Mouse (Mus musculus): ENCODE data around the gene Arhgap10.

- no peak for TF ChIP-seq CTCF (IDR thresholded peaks at IDR 0.05; ENCODE audit: low read depth)
- TF ChIP-seq EP300 (IDR thresholded peaks at IDR 0.05; ENCODE audit: low read depth): no peak
These were observed 285.9 kb downstream of the Arhgap10 start for GRCm38 (mm10) chr8:77231834-77232233.

Data from heart, postnatal 0 days (tissue).